Mouse (Mus musculus) heart, embryonic 16.5 days (tissue): ENCODE measurements around the gene Tmem220. TPM values are rescaled to one million over a fixed set of nuclear protein-coding genes. Genes with fewer than 3 reads are reported as not detected.

ENCODE experiments used
- ATAC-seq: fragments of 200-750 bp; cut with Nextera tagmentation; replicated peaks from 2 replicates; pipeline ENCODE4 v1.8.0; 2017; ENCODE audit warnings: moderate number of reproducible peaks; ENCODE audit not compliant: insufficient read depth, low FRiP score; ENCODE audit errors: extremely low read depth
- H3K27ac ChIP-seq: fragments of 300-500 bp; sonication (generic); 2 replicates; pipeline ENCODE4 v1.5.1; 2014; ENCODE audit warnings: mild to moderate bottlenecking, low read length, control low read depth, moderate library complexity
- H3K27me3 ChIP-seq: fragments of 300-500 bp; sonication (generic); 2 replicates; pipeline ENCODE4 v1.6.1; 2014; ENCODE audit warnings: low read length, mixed read lengths; ENCODE audit not compliant: control insufficient read depth, insufficient read depth
- H3K36me3 ChIP-seq: fragments of 300-500 bp; sonication (generic); 2 replicates; pipeline ENCODE4 v1.6.1; 2014; ENCODE audit not compliant: control insufficient read depth, insufficient read depth
- H3K4me1 ChIP-seq: fragments of 300-500 bp; sonication (generic); 2 replicates; pipeline ENCODE4 v1.6.1; 2014; ENCODE audit warnings: low read length, mixed read lengths; ENCODE audit not compliant: control insufficient read depth, insufficient read depth
- H3K4me2 ChIP-seq: fragments of 300-500 bp; sonication (generic); 2 replicates; pipeline ENCODE4 v1.6.1; 2014; ENCODE audit warnings: low read depth, mild to moderate bottlenecking, control low read depth, low read length
- H3K4me3 ChIP-seq: fragments of 300-500 bp; sonication (generic); 2 replicates; pipeline ENCODE4 v1.5.1; 2014; ENCODE audit warnings: mild to moderate bottlenecking, control low read depth, low read length
- H3K9ac ChIP-seq: fragments of 300-500 bp; sonication (generic); 2 replicates; pipeline ENCODE4 v1.6.1; 2014; ENCODE audit warnings: low read length, control low read depth
- H3K9me3 ChIP-seq: fragments of 300-500 bp; sonication (generic); replicated peaks from 2 replicates; pipeline ENCODE4 v1.6.1; 2016; ENCODE audit warnings: low read length; ENCODE audit not compliant: control insufficient read depth
- WGBS: fragments of 180-500 bp; shearing (Covaris S2); extraction: QIAGEN DNeasy Blood & Tissue Kit; methylation state at CpG from one replicate; pipeline ENCODE4 v1.1.7; 2014; 5-methylcytosine and 5-hydroxymethylcytosine counted together
- polyA plus RNA-seq: library from polyadenylated mRNA; unstranded; fragments of >200 nt; fragmentation: Nextera tagmentation; extraction: Ambion mirVana; gene quantifications from 2 replicates; pipeline ENCODE4 v1.2.1, GENCODE M21; 2015

Tmem220 gene
- polyA plus RNA-seq, 1 experiment from 2014 or later: 1.5 TPM

GRCm38 (mm10) chr11:67030904-67031602 lies 6.1 kb downstream of the Tmem220 start:
- no peak overlapping the region for H3K9ac ChIP-seq
- H3K4me3 ChIP-seq: no peak overlapping the region
- H3K4me2 ChIP-seq: no peak overlapping the region
- no peaks in the 10 kb centered on the region for H3K36me3 ChIP-seq
- 54% methylated on average over 16 of the region's 16 CpGs for WGBS
- no peak for ATAC-seq
- no peak overlapping the region for H3K27ac ChIP-seq
- no peaks in the 10 kb centered on the region for H3K27me3 ChIP-seq
- H3K9me3 ChIP-seq: no peaks in the 10 kb centered on the region
- H3K4me1 ChIP-seq: no peaks in the 10 kb centered on the region

- Histone ChIP-seq H3K4me2 (no peak overlapping the region), H3K27me3 (no peaks in the 10 kb centered on the region), H3K36me3 (no peaks in the 10 kb centered on the region), H3K9ac (no peak overlapping the region), H3K9me3 (no peaks in the 10 kb centered on the region), H3K27ac (no peak overlapping the region), H3K4me3 (no peak overlapping the region), H3K4me1 (no peaks in the 10 kb centered on the region)
- 58% methylated on average over 2 of the region's 2 CpGs for WGBS
- ATAC-seq: no peak
Measured at GRCm38 (mm10) chr11:67031603-67031915, 6.6 kb downstream of the Tmem220 start.

- no peaks in the 10 kb centered on the region for H3K9me3 ChIP-seq
- ATAC-seq: no peak
- H3K9ac ChIP-seq: no peak overlapping the region
- no peak overlapping the region for H3K4me2 ChIP-seq
- peaks cover 21% of the 10 kb centered on the region for H3K36me3 ChIP-seq
- H3K27ac ChIP-seq: no peak overlapping the region
- H3K27me3 ChIP-seq: no peaks in the 10 kb centered on the region
- H3K4me3 ChIP-seq: no peak overlapping the region
- WGBS: 61% methylated on average over 4 of the region's 4 CpGs
- H3K4me1 ChIP-seq: no peaks in the 10 kb centered on the region
Measured at GRCm38 (mm10) chr11:67034775-67035485, 10.0 kb downstream of the Tmem220 start.

- 0 out of 2 replicates have a peak, but pooled peaks cover 4% of the 10 kb centered on the region for H3K4me1 ChIP-seq
- H3K36me3 ChIP-seq: peaks cover 30% of the 10 kb centered on the region
- H3K9ac ChIP-seq: no peak overlapping the region
- ATAC-seq: no peak
- no peaks in the 10 kb centered on the region for H3K9me3 ChIP-seq
- no peak overlapping the region for H3K27ac ChIP-seq
- H3K4me3 ChIP-seq: no peak overlapping the region
- H3K4me2 ChIP-seq: no peak overlapping the region
- H3K27me3 ChIP-seq: no peaks in the 10 kb centered on the region
- WGBS: 79% methylated on average over 6 of the region's 6 CpGs
Measured at GRCm38 (mm10) chr11:67036229-67036628, 11.3 kb downstream of the Tmem220 start.

GRCm38 (mm10) chr11:67036892-67037291 lies 11.9 kb downstream of the Tmem220 start:
- 0 out of 2 replicates have a peak, but pooled peaks cover 4% of the 10 kb centered on the region for H3K4me1 ChIP-seq
- H3K4me2 ChIP-seq: no peak overlapping the region
- no peak overlapping the region for H3K9ac ChIP-seq
- no peaks in the 10 kb centered on the region for H3K27me3 ChIP-seq
- ATAC-seq: no peak
- H3K27ac ChIP-seq: no peak overlapping the region
- no peak overlapping the region for H3K4me3 ChIP-seq
- no peaks in the 10 kb centered on the region for H3K9me3 ChIP-seq
- WGBS: 89% methylated on average over 9 of the region's 9 CpGs
- H3K36me3 ChIP-seq: peaks cover 36% of the 10 kb centered on the region

GRCm38 (mm10) chr11:67039799-67040198 lies 14.8 kb downstream of the Tmem220 start:
- WGBS: 86% methylated on average over 3 of the region's 3 CpGs
- peaks cover 37% of the 10 kb centered on the region for H3K36me3 ChIP-seq
- no peak for ATAC-seq
- no peak overlapping the region for H3K27ac ChIP-seq
- H3K27me3 ChIP-seq: no peaks in the 10 kb centered on the region
- no peaks in the 10 kb centered on the region for H3K9me3 ChIP-seq
- 0 out of 2 replicates have a peak, but pooled peaks cover 4% of the 10 kb centered on the region for H3K4me1 ChIP-seq
- H3K4me3 ChIP-seq: no peak overlapping the region
- no peak overlapping the region for H3K9ac ChIP-seq
- no peak overlapping the region for H3K4me2 ChIP-seq

- Histone ChIP-seq H3K4me1 (0 out of 2 replicates have a peak, but pooled peaks cover 4% of the 10 kb centered on the region), H3K36me3 (peaks cover 40% of the 10 kb centered on the region), H3K27ac (peak overlapping the region; percentile 20; the same call in 1 of the 2 replicates), H3K27me3 (no peaks in the 10 kb centered on the region), H3K4me2 (no peak overlapping the region), H3K9me3 (no peaks in the 10 kb centered on the region), H3K4me3 (no peak overlapping the region), H3K9ac (no peak overlapping the region)
- 64% methylated on average over 6 of the region's 6 CpGs for WGBS
- ATAC-seq: peak; percentile 58; the same call in 1 of the 2 replicates
Measured at GRCm38 (mm10) chr11:67040483-67040882, 15.5 kb downstream of the Tmem220 start.

GRCm38 (mm10) chr11:67043007-67043406 lies 18.1 kb downstream of the Tmem220 start:
- Histone ChIP-seq H3K4me1 (peaks cover 7% of the 10 kb centered on the region; the same call in 1 of the 2 replicates), H3K4me3 (no peak overlapping the region), H3K36me3 (peaks cover 35% of the 10 kb centered on the region), H3K9me3 (no peaks in the 10 kb centered on the region), H3K9ac (no peak overlapping the region), H3K4me2 (no peak overlapping the region), H3K27me3 (no peaks in the 10 kb centered on the region), H3K27ac (no peak overlapping the region)
- WGBS: 67% methylated on average over 8 of the region's 8 CpGs
- no peak for ATAC-seq

- Histone ChIP-seq H3K9ac (no peak overlapping the region), H3K4me2 (no peak overlapping the region), H3K9me3 (no peaks in the 10 kb centered on the region), H3K27me3 (no peaks in the 10 kb centered on the region), H3K4me1 (peaks cover 9% of the 10 kb centered on the region; the same call in 1 of the 2 replicates), H3K27ac (no peak overlapping the region), H3K36me3 (peaks cover 25% of the 10 kb centered on the region), H3K4me3 (no peak overlapping the region)
- no peak for ATAC-seq
- 79% methylated on average over 6 of the region's 6 CpGs for WGBS
Measured at GRCm38 (mm10) chr11:67044959-67045358, 20.0 kb downstream of the Tmem220 start.
